Mouse (Mus musculus) liver, embryonic 14.5 days (tissue): ENCODE measurements around the gene Vwa3b.

Source experiments
- CTCF ChIP-seq: IDR thresholded peaks from 2 replicates; pipeline ENCODE4 v1.5.1; 2016; ENCODE audit warnings: antibody characterized with exemption, low read depth, control low read depth
- EP300 ChIP-seq: IDR thresholded peaks from 2 replicates; pipeline ENCODE4 v1.6.1; 2016; ENCODE audit warnings: antibody characterized with exemption, low read depth

- no peak for TF ChIP-seq EP300
- no peak for TF ChIP-seq CTCF
These were observed 34.5 kb downstream of the Vwa3b start for GRCm38 (mm10) chr1:37060856-37061255.
